Mouse (Mus musculus): ENCODE measurements around the gene Slc25a36.

The Slc25a36 gene

GRCm38 (mm10) chr9:97110571-97111390 lies at the start of gene Slc25a36:
TSS of gene Slc25a36 (minus strand) at chr9:97111157.
- peak; percentile 81 to 89 for DNase-seq (ENCODE audit: low spot score in 2 of 2)

- no peak for DNase-seq (ENCODE audit: low spot score in 2 of 2)
Measured at GRCm38 (mm10) chr9:97158412-97158811, 47.5 kb upstream of the Slc25a36 start.

GRCm38 (mm10) chr9:97155981-97156380 lies 45.0 kb upstream of the Slc25a36 start:
- DNase-seq (ENCODE audit: low spot score in 2 of 2), result no peak

GRCm38 (mm10) chr9:97154956-97155355 lies 44.0 kb upstream of the Slc25a36 start:
- no peak for DNase-seq (ENCODE audit: low spot score in 2 of 2)

GRCm38 (mm10) chr9:97153006-97153405 lies 42.0 kb upstream of the Slc25a36 start:
- no peak for DNase-seq (ENCODE audit: low spot score in 2 of 2)

GRCm38 (mm10) chr9:97147270-97147669 lies 36.3 kb upstream of the Slc25a36 start:
- DNase-seq (ENCODE audit: low spot score in 2 of 2), result no peak

- DNase-seq (ENCODE audit: low spot score in 2 of 2), result no peak
Measured at GRCm38 (mm10) chr9:97145351-97145750, 34.4 kb upstream of the Slc25a36 start.

- no peak for DNase-seq (ENCODE audit: low spot score in 2 of 2)
Measured at GRCm38 (mm10) chr9:97143416-97143815, 32.5 kb upstream of the Slc25a36 start.

- DNase-seq (ENCODE audit: low spot score in 2 of 2), result no peak
Measured at GRCm38 (mm10) chr9:97142558-97142957, 31.6 kb upstream of the Slc25a36 start.

GRCm38 (mm10) chr9:97141723-97142122 lies 30.8 kb upstream of the Slc25a36 start:
- no peak for DNase-seq (ENCODE audit: low spot score in 2 of 2)

GRCm38 (mm10) chr9:97140145-97140932 lies 29.4 kb upstream of the Slc25a36 start:
- no peak for DNase-seq (ENCODE audit: low spot score in 2 of 2)

GRCm38 (mm10) chr9:97137678-97138077 lies 26.7 kb upstream of the Slc25a36 start:
- DNase-seq (ENCODE audit: low spot score in 2 of 2), result no peak

GRCm38 (mm10) chr9:97137116-97137515 lies 26.2 kb upstream of the Slc25a36 start:
- DNase-seq (ENCODE audit: low spot score in 2 of 2), result no peak

GRCm38 (mm10) chr9:97135866-97136265 lies 24.9 kb upstream of the Slc25a36 start:
- DNase-seq (ENCODE audit: low spot score in 2 of 2), result no peak

GRCm38 (mm10) chr9:97133178-97133577 lies 22.2 kb upstream of the Slc25a36 start:
- DNase-seq (ENCODE audit: low spot score in 2 of 2), result no peak

GRCm38 (mm10) chr9:97130001-97130400 lies 19.0 kb upstream of the Slc25a36 start:
- DNase-seq (ENCODE audit: low spot score in 2 of 2), result no peak

GRCm38 (mm10) chr9:97123934-97124692 lies 13.2 kb upstream of the Slc25a36 start:
- DNase-seq (ENCODE audit: low spot score in 2 of 2), result no peak

- DNase-seq (ENCODE audit: low spot score in 2 of 2), result no peak
Measured at GRCm38 (mm10) chr9:97121432-97121831, 10.5 kb upstream of the Slc25a36 start.

GRCm38 (mm10) chr9:97114271-97114670 lies 3.3 kb upstream of the Slc25a36 start:
- DNase-seq (ENCODE audit: low spot score in 2 of 2), result no peak

- no peak for DNase-seq (ENCODE audit: low spot score in 2 of 2)
Measured at GRCm38 (mm10) chr9:97113555-97113929, 2.6 kb upstream of the Slc25a36 start.

- DNase-seq (ENCODE audit: low spot score in 2 of 2), result no peak
Measured at GRCm38 (mm10) chr9:97112797-97113554, 2.0 kb upstream of the Slc25a36 start.
